Mouse (Mus musculus) liver, embryonic 16.5 days (tissue): Measurements from ENCODE around the gene Taf3. TPM values are rescaled to one million over a fixed set of nuclear protein-coding genes. Genes with fewer than 3 reads are reported as not detected.

Source experiments
- ATAC-seq: fragments of 200-750 bp; cut with Nextera tagmentation; 2 replicates; pipeline ENCODE4 v1.8.0; 2017; ENCODE audit warnings: low read depth, mild to moderate bottlenecking, moderate number of reproducible peaks, moderate library complexity
- H3K27ac ChIP-seq: fragments of 300-500 bp; sonication (generic); 2 replicates; pipeline ENCODE4 v1.5.1; 2014; ENCODE audit warnings: mild to moderate bottlenecking, low read length
- H3K27me3 ChIP-seq: fragments of 300-500 bp; sonication (generic); 2 replicates; pipeline ENCODE4 v1.6.1; 2014; ENCODE audit warnings: low read depth, low read length, mixed read lengths; ENCODE audit not compliant: control insufficient read depth, insufficient read depth
- H3K36me3 ChIP-seq: fragments of 300-500 bp; sonication (generic); 2 replicates; pipeline ENCODE4 v1.6.1; 2014; ENCODE audit warnings: mild to moderate bottlenecking; ENCODE audit not compliant: control insufficient read depth, insufficient read depth
- H3K4me1 ChIP-seq: fragments of 300-500 bp; sonication (generic); 2 replicates; pipeline ENCODE4 v1.6.1; 2014; ENCODE audit warnings: low read depth, low read length, mixed read lengths; ENCODE audit not compliant: control insufficient read depth
- H3K4me2 ChIP-seq: fragments of 300-500 bp; sonication (generic); 2 replicates; pipeline ENCODE4 v1.6.1; 2014; ENCODE audit warnings: low read depth, low read length, mixed read lengths
- H3K4me3 ChIP-seq: fragments of 300-500 bp; sonication (generic); 2 replicates; pipeline ENCODE4 v1.5.1; 2014; ENCODE audit warnings: low read depth, mild to moderate bottlenecking, low read length
- H3K9ac ChIP-seq: fragments of 300-500 bp; sonication (generic); 2 replicates; pipeline ENCODE4 v1.6.1; 2014; ENCODE audit warnings: low read depth, low read length
- H3K9me3 ChIP-seq: fragments of 300-500 bp; sonication (generic); replicated peaks from 2 replicates; pipeline ENCODE4 v1.6.1; 2016; ENCODE audit warnings: low read length; ENCODE audit not compliant: control insufficient read depth
- WGBS: fragments of 180-500 bp; shearing (Covaris S2); extraction: QIAGEN DNeasy Blood & Tissue Kit; methylation state at CpG from one replicate; pipeline ENCODE4 v1.1.7; 2014; ENCODE audit not compliant: insufficient replicate concordance; 5-methylcytosine and 5-hydroxymethylcytosine counted together
- polyA plus RNA-seq: library from polyadenylated mRNA; unstranded; fragments of >200 nt; fragmentation: Nextera tagmentation; extraction: Ambion mirVana; gene quantifications from 2 replicates; pipeline ENCODE4 v1.2.1, GENCODE M21; 2015

Taf3 gene
- polyA plus RNA-seq, 1 experiment from 2014 or later: 5.7 TPM

DNA sequence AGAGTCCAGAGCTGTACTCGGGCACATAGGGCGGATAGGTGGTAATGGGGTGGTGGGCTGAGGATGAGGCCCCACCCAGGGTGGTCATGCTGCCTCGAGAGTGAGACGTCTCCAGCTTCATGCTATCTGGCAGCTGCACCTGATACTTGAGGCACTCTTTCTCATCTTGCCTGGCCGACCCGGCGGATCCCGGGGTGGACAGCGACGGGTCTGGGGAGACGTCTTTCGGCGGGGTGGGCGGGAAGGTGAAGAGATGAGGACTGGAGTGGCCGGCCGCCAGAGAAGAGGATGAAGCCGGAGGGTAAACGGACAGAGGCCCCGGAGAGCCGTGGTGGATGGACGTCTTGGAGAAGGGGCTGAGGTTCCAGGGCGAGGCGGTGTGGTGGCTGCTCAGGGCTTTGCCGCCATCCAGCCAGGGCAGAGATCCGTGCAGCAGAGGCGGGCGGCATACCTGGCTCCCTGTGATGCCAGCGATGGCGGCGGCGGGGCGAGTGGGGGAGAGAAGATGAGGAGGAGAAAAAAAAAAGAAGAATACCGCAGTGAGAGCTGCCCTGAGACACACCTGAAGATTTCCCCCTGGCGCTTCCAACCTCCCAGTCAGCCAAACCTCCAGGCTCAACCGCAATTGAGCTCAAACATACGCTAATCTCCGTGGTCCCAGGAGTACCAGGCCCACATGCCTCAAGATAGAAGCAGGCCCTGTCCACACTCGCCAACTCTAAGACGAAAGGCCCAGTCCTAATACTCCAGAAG, 173.8 kb downstream of the Taf3 start:
- Histone ChIP-seq H3K27ac (no peak overlapping the region), H3K9ac (no peak overlapping the region), H3K4me3 (no peak overlapping the region), H3K4me2 (no peak overlapping the region), H3K36me3 (no peaks in the 10 kb centered on the region), H3K9me3 (no peaks in the 10 kb centered on the region), H3K4me1 (no peaks in the 10 kb centered on the region; the same call in none of the 2 replicates), H3K27me3 (peaks cover 67% of the 10 kb centered on the region)
- ATAC-seq: no peak
- 52% methylated on average over 39 of the region's 39 CpGs for WGBS

DNA sequence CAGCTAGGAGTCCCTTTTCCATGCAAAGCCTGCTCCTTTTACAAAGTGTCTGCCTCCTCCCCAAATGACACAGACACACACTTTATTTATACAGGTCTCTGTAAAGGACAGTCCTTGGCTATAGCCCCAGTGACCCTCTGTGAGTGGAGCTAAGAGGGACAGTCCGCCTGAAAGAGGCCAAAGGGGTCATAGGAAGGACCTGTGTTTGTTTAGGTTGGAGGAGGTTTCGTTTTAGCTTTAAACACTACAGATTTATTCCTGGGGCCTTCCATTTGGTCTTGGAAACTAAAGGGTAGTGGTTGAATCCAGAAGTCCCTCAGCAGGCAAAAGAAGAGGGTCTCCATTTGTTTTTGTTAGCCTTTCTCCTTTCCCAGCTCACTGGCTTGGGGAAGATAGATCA, 174.6 kb downstream of the Taf3 start:
- Histone ChIP-seq H3K27me3 (peaks cover 58% of the 10 kb centered on the region), H3K9me3 (no peaks in the 10 kb centered on the region), H3K4me3 (no peak overlapping the region), H3K4me1 (no peaks in the 10 kb centered on the region; the same call in none of the 2 replicates), H3K36me3 (no peaks in the 10 kb centered on the region), H3K27ac (no peak overlapping the region), H3K9ac (no peak overlapping the region), H3K4me2 (no peak overlapping the region)
- peak; percentile 46; the same call in 1 of the 2 replicates for ATAC-seq
- WGBS: 48% methylated on average over 2 of the region's 2 CpGs

DNA sequence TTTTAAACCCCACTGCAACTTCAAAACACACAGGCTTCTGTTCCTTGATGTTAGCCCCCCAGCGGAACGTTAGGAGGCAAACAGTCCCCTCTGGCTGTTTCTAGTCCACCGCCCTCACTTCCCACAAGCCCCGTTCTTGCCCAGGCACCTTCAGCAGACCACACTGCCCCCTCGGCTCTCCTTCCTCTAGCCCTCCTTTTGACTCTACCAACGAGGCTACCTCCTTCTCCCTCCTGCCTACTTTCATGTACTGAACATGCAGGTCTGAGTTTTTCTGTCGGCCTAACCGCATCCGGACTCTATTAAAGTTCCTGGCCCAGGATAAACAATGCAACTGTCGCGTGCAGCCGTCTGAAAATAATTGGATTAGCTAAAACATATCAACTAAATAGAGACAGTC, 175.7 kb downstream of the Taf3 start:
- no peak for ATAC-seq
- Histone ChIP-seq H3K9me3 (no peaks in the 10 kb centered on the region), H3K9ac (no peak overlapping the region), H3K4me1 (no peaks in the 10 kb centered on the region; the same call in none of the 2 replicates), H3K27ac (no peak overlapping the region), H3K4me3 (no peak overlapping the region), H3K27me3 (peaks cover 48% of the 10 kb centered on the region), H3K4me2 (no peak overlapping the region), H3K36me3 (no peaks in the 10 kb centered on the region)
- 18% methylated on average over 12 of the region's 12 CpGs for WGBS

DNA sequence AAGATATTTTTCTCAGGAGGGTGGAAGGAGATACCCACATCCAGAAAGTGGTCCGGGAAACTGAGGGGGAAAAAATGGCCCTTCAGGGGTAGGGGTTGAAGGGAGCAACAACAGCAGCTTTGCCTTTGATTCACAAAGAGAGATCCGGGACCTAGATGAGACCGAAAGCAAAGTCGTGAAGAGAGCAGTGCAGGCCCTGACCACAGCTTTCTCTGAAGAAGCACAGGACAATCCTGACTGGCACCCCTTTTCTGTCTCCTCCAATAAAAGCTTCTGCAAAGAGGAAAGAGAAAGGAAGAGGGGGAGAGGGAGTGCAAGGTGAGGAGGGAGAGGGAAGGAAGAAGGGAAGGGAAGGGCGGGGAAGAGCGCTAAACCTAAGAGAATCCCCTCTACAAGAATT, 176.6 kb downstream of the Taf3 start:
- no peak overlapping the region for H3K4me2 ChIP-seq
- H3K27ac ChIP-seq: no peak overlapping the region
- no peak overlapping the region for H3K9ac ChIP-seq
- WGBS: 24% methylated on average over 6 of the region's 6 CpGs
- peaks cover 39% of the 10 kb centered on the region for H3K27me3 ChIP-seq
- H3K4me1 ChIP-seq: no peaks in the 10 kb centered on the region; the same call in none of the 2 replicates
- no peak for ATAC-seq
- no peaks in the 10 kb centered on the region for H3K9me3 ChIP-seq
- no peaks in the 10 kb centered on the region for H3K36me3 ChIP-seq
- H3K4me3 ChIP-seq: no peak overlapping the region

DNA sequence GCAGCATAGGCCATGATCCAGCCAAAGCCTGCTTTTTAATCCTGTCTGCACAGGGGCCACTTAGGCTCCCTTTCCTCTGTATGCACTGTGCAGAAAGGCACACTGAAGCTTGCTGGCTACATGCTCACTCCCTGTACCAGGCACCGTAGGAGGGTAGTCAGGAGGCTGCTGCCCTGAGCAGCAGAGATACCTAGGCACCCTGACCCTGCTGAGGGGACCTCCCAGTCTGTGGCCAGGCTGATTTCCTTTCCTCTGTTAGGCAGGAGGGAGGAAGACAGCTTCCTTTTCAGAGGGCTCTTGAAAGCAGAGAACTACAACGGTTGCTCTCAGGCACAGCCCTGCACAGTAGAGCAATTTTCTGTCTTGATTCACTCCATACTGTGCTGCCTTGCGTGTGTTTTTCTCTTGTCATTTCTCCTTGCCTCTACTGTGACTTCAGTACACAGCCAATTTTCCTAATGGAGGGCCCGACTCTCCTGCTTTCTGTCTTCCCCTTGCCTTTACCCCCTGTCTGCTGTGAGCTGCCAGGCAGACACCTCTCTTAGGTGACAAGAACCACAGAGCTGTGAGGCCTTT, 177.2 kb downstream of the Taf3 start:
- H3K27me3 ChIP-seq: peaks cover 33% of the 10 kb centered on the region
- no peak overlapping the region for H3K27ac ChIP-seq
- H3K4me2 ChIP-seq: no peak overlapping the region
- no peaks in the 10 kb centered on the region; the same call in none of the 2 replicates for H3K4me1 ChIP-seq
- H3K4me3 ChIP-seq: no peak overlapping the region
- ATAC-seq: no peak
- no peak overlapping the region for H3K9ac ChIP-seq
- no peaks in the 10 kb centered on the region for H3K9me3 ChIP-seq
- H3K36me3 ChIP-seq: no peaks in the 10 kb centered on the region
- WGBS: 10% methylated on average over 4 of the region's 4 CpGs

DNA sequence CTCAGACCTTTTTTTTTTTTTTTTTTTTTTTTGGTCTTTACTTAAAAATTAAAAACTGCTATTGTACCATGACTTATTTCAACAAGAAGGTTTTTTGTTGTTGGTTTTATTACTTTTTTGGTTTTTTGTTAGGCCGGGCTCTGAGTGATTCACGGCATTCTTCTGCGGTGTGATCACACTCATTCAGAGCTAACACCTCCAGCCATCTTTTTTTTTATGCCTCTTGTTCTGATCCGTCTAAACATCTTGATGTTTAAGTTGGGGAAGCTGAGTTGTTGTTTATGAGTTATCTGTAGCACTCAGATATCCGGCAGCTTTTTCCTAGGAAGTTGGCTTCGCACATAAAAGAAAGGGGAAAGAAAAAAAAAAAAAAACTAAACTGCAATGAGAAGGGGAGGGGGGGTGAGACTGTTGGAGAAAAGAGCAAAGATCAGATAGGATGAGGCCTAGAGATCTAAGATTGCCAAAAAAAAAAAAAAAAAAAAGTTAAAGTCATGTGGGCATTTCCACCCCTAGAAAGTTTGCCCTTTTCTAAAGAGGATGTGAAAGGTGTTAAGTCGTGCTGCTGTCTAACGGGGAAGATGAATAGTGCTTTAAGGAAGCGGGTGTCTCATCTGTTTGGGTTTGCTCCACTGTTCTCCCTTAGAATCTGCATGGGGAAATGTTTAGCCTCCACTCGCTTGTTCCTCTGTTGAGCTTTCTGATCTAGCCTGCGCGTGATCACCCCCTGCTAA, 181.1 kb downstream of the Taf3 start:
- no peak overlapping the region for H3K4me3 ChIP-seq
- H3K36me3 ChIP-seq: no peaks in the 10 kb centered on the region
- H3K27ac ChIP-seq: no peak overlapping the region
- no peak for ATAC-seq
- WGBS: 28% methylated on average over 12 of the region's 12 CpGs
- H3K4me1 ChIP-seq: no peaks in the 10 kb centered on the region
- no peak overlapping the region for H3K4me2 ChIP-seq
- H3K9ac ChIP-seq: no peak overlapping the region
- no peaks in the 10 kb centered on the region for H3K9me3 ChIP-seq
- peaks cover 4% of the 10 kb centered on the region for H3K27me3 ChIP-seq

Other genes with a start within 250 kb of the Taf3 start
- gene 4930412O13Rik, start 167.3 kb downstream of the Taf3 start, polyA plus RNA-seq: not detected in 2 replicates
- gene 9230102O04Rik, start 159.1 kb downstream of the Taf3 start, polyA plus RNA-seq: not detected in 2 replicates
- 0.97 and 1.1 TPM in 2 replicates for gene Gata3, start 158.6 kb downstream of the Taf3 start, polyA plus RNA-seq
- gene Atp5c1, start 31.9 kb upstream of the Taf3 start, polyA plus RNA-seq: 297 and 315 TPM in 2 replicates
- gene Kin, start 32.0 kb upstream of the Taf3 start, polyA plus RNA-seq: 13.5 and 13.8 TPM in 2 replicates
- 405 and 429 TPM in 2 replicates for gene Itih2, start 82.8 kb upstream of the Taf3 start, polyA plus RNA-seq
- gene Itih5, start 105.0 kb upstream of the Taf3 start, polyA plus RNA-seq: 3.2 and 4.0 TPM in 2 replicates